Mouse (Mus musculus) E14TG2a.4 (cell line): ENCODE measurements around the gene Hsdl2.

Experiments
- CTCF ChIP-seq: conservative IDR thresholded peaks from 2 replicates; pipeline ENCODE4 v1.5.1; 2014; ENCODE audit warnings: low read length
- NANOG ChIP-seq: IDR thresholded peaks from 2 replicates; pipeline ENCODE4 v1.6.1; 2014; ENCODE audit warnings: borderline replicate concordance, low read length, mixed read lengths

GRCm38 (mm10) chr4:59666550-59667317, 85.4 kb downstream of the Hsdl2 start:
- no peak for TF ChIP-seq CTCF
- no peak for TF ChIP-seq NANOG
